Mouse (Mus musculus) limb, embryonic 11.5 days (tissue): Measurements from ENCODE around the gene Prrx2. TPM values are rescaled to one million over a fixed set of nuclear protein-coding genes. Genes with fewer than 3 reads are reported as not detected.

Experiments used
- ATAC-seq: fragments of 200-750 bp; cut with Nextera tagmentation; 2 replicates; pipeline ENCODE4 v1.8.0; 2017; ENCODE audit warnings: low read depth; ENCODE audit not compliant: insufficient number of reproducible peaks, low FRiP score, low TSS enrichment
- DNase-seq: peaks from one replicate; pipeline ENCODE4 v3.0.0-alpha.2; 2015; ENCODE audit warnings: low spot score
- H3K27ac ChIP-seq: fragments of 300-500 bp; sonication (generic); replicated peaks from 2 replicates; pipeline ENCODE4 v1.5.1; 2014; ENCODE audit warnings: low read depth, mild to moderate bottlenecking, low read length
- H3K27me3 ChIP-seq: fragments of 300-500 bp; sonication (generic); 2 replicates; pipeline ENCODE4 v1.6.1; 2014; ENCODE audit warnings: mild to moderate bottlenecking, low read length, mixed read lengths; ENCODE audit not compliant: control insufficient read depth, insufficient read depth
- H3K36me3 ChIP-seq: fragments of 300-500 bp; sonication (generic); 2 replicates; pipeline ENCODE4 v1.6.1; 2014; ENCODE audit warnings: mild to moderate bottlenecking, low read length, moderate library complexity, mixed read lengths; ENCODE audit not compliant: control insufficient read depth, insufficient read depth
- H3K4me1 ChIP-seq: fragments of 300-500 bp; sonication (generic); 2 replicates; pipeline ENCODE4 v1.6.1; 2014; ENCODE audit warnings: low read length, mixed read lengths; ENCODE audit not compliant: control insufficient read depth, insufficient read depth
- H3K4me2 ChIP-seq: fragments of 300-500 bp; sonication (generic); 2 replicates; pipeline ENCODE4 v1.6.1; 2014; ENCODE audit warnings: low read depth, mild to moderate bottlenecking, moderate library complexity; ENCODE audit not compliant: severe bottlenecking
- H3K4me3 ChIP-seq: fragments of 300-500 bp; sonication (generic); 2 replicates; pipeline ENCODE4 v1.5.1; 2014; ENCODE audit warnings: low read depth, low read length
- H3K9ac ChIP-seq: fragments of 300-500 bp; sonication (generic); 2 replicates; pipeline ENCODE4 v1.6.1; 2014; ENCODE audit warnings: mild to moderate bottlenecking, low read length
- H3K9me3 ChIP-seq: fragments of 300-500 bp; sonication (generic); 2 replicates; pipeline ENCODE4 v1.6.1; 2016; ENCODE audit warnings: low read length; ENCODE audit not compliant: control insufficient read depth
- WGBS: fragments of 180-500 bp; shearing (Covaris S2); extraction: QIAGEN DNeasy Blood & Tissue Kit; methylation state at CpG from one replicate; pipeline ENCODE4 v1.1.7; 2014; 5-methylcytosine and 5-hydroxymethylcytosine counted together
- polyA plus RNA-seq: library from polyadenylated mRNA; unstranded; fragments of >200 nt; fragmentation: Nextera tagmentation; extraction: Ambion mirVana; gene quantifications from 2 replicates; pipeline ENCODE4 v1.2.1, GENCODE M21; 2014

Prrx2 gene
- polyA plus RNA-seq, 1 experiment from 2014 or later, result 138 TPM

DNA sequence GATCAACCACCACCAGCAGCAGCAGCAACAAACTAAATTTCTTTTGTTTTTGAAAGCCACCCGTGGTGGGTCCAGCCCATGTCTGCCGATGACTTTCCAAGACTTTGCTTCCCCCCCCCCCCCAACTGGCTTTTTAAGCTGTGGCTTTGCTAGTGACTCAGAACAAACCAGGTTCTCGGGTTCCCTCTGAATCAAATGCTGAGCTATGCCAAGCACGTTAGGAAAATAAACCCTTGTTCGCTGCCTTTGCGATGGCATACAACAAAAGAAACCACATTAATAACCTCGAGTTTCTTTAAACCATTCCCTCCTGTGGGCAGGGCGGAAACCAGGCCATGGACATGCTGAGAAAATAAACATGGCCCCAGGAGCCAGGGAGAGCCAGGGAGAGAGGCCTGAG is 13.4 kb downstream of the Prrx2 start:
- Histone ChIP-seq H3K36me3 (no peaks in the 10 kb centered on the region), H3K4me1 (peaks cover 63% of the 10 kb centered on the region), H3K27ac (no peak overlapping the region), H3K9me3 (no peaks in the 10 kb centered on the region), H3K27me3 (no peaks in the 10 kb centered on the region), H3K9ac (no peak overlapping the region), H3K4me3 (no peak overlapping the region), H3K4me2 (no peak overlapping the region; the same call in 1 of the 2 replicates)
- ATAC-seq, result no peak
- 66% methylated on average over 8 of the region's 8 CpGs for WGBS
- no peak for DNase-seq

DNA sequence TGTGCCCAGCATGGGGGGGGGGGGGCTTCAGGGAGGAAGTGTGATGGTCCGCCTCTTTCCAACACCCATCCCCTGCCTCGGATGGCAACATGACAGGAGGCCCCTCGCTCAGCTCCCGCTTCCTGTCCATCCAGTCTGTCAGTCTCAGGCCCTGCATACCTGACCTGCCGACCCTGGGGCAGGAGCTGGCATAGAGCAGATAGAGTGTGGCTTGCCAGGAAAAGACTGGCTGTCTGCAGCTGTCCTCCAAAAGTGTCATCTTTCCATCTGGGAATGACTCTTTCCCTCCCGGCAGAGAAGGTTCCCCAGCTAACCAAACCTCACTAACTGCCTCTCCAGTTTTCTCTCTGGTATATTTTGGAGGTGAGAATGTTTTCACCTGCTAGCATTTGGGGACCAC is 15.8 kb downstream of the Prrx2 start:
- H3K4me1 ChIP-seq, result peaks cover 77% of the 10 kb centered on the region
- H3K27ac ChIP-seq, result peak overlapping the region; percentile 88
- WGBS, result 28% methylated on average over 6 of the region's 6 CpGs
- H3K9me3 ChIP-seq, result no peaks in the 10 kb centered on the region
- no peak overlapping the region for H3K4me3 ChIP-seq
- DNase-seq (no peak), ATAC-seq (no peak)
- no peaks in the 10 kb centered on the region for H3K36me3 ChIP-seq
- peak overlapping the region; percentile 22; the same call in 1 of the 2 replicates for H3K4me2 ChIP-seq
- no peak overlapping the region for H3K9ac ChIP-seq
- H3K27me3 ChIP-seq, result no peaks in the 10 kb centered on the region

DNA sequence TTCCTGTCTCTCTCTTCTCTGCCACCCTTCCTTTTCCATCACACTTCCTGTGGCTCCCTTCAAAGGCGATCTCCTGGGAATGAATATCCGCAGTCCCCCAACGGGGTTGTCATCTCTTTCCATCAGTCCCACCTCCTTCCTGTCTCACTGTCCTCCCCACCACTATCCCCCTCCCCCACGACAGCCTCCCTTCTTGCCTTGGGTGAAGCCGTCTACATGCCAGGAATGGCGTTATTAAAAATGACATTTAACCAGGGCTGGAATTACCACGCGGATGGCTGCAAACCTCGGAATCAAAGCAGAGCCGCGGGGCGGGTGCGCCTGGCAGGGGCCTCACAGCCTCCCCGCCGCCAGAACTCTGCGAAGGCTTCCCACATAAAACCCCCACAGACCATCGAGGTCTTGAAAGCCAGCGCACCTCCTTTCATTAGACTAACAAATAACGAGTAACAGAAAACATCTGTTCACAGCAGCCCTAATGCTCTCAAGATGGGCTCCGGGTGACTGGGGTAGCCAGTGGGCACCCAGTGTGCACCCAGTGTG is 18.1 kb downstream of the Prrx2 start:
- Histone ChIP-seq H3K4me2 (peak overlapping the region; percentile 23; the same call in 1 of the 2 replicates), H3K4me3 (no peak overlapping the region), H3K9me3 (no peaks in the 10 kb centered on the region), H3K27ac (peak overlapping the region; percentile 88), H3K36me3 (no peaks in the 10 kb centered on the region), H3K27me3 (no peaks in the 10 kb centered on the region), H3K4me1 (peaks cover 72% of the 10 kb centered on the region), H3K9ac (no peak overlapping the region)
- peak; percentile 83 for DNase-seq
- 0 out of 2 replicates have a peak, but pooled peaks have one; percentile 32 for ATAC-seq
- WGBS, result 12% methylated on average over 20 of the region's 20 CpGs

DNA sequence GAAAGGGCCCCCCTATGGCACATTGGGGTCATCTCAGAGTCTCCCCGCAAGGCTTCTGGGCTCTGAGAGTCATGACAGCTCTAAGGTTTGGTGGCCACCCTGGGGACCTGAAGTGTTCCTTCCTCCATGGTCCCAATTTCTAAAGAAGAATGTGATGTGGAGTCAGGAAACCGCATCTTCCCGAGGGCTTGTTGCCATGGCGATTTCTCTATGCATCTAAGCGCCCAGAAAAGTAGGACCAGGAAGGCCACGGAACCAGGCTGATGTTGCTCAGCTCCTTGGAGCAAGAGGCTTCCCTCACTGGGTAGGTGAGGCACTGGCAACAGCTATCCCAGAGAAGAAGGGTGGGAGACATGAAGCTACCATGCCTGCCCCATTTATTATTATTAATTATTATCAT is 22.3 kb downstream of the Prrx2 start:
- Histone ChIP-seq H3K4me2 (no peak overlapping the region), H3K27ac (no peak overlapping the region), H3K9me3 (no peaks in the 10 kb centered on the region), H3K4me1 (peaks cover 67% of the 10 kb centered on the region), H3K9ac (no peak overlapping the region), H3K4me3 (no peak overlapping the region), H3K36me3 (no peaks in the 10 kb centered on the region), H3K27me3 (no peaks in the 10 kb centered on the region)
- DNase-seq (no peak), ATAC-seq (no peak)
- 77% methylated on average over 6 of the region's 6 CpGs for WGBS

DNA sequence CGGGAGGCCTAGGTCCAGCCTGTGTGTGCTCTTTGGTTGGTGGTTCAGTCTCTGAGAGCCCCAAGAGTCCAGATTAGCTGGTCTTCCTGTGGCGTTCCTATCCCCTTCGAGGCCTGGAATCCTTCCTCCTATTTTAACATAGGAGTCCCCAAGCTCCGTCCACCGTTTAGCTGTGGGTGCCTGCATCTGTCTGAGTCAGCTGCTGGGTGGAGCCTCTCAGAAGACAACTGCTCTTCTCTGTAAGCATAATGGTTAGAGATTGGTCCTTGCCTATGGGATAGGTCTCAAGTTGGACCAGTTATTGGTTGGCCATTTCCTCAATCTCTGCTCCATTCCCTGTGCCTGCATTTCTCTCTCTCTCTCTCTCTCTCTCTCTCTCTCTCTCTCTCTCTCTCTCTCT is 25.0 kb downstream of the Prrx2 start:
- peaks cover 62% of the 10 kb centered on the region for H3K4me1 ChIP-seq
- DNase-seq, result no peak
- 85% methylated on average over 5 of the region's 5 CpGs for WGBS
- H3K4me2 ChIP-seq, result no peak overlapping the region
- no peaks in the 10 kb centered on the region for H3K36me3 ChIP-seq
- H3K9me3 ChIP-seq, result no peaks in the 10 kb centered on the region
- H3K4me3 ChIP-seq, result no peak overlapping the region
- 0 out of 2 replicates have a peak overlapping the region, but pooled peaks have one; percentile 26 for H3K27ac ChIP-seq
- no peak for ATAC-seq
- peak overlapping the region; percentile 37; the same call in 1 of the 2 replicates for H3K9ac ChIP-seq
- H3K27me3 ChIP-seq, result no peaks in the 10 kb centered on the region

DNA sequence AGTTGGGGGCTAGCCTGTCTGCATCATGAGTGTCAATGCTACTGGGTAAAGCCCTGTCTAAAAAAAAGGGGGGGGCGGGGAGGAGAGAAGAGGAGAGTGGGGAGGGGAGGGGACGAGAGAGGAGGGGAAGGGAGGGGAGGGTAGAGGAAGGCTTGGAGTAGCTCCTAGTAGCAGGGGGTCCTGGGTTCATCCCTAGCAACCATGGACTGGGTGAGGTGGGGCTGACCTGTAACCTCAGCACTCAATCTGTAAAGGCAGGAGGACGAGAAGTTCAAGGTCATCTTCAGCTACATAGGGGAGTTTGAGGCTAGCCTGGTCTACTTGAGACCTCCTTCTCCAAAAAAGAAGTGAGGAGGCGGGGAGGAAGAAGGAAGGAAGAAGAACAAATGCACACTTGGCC is 27.3 kb downstream of the Prrx2 start:
- Histone ChIP-seq H3K27me3 (no peaks in the 10 kb centered on the region), H3K9me3 (no peaks in the 10 kb centered on the region), H3K9ac (no peak overlapping the region), H3K36me3 (no peaks in the 10 kb centered on the region), H3K4me1 (peaks cover 65% of the 10 kb centered on the region), H3K27ac (0 out of 2 replicates have a peak overlapping the region, but pooled peaks have one; percentile 8), H3K4me3 (no peak overlapping the region), H3K4me2 (no peak overlapping the region)
- DNase-seq (no peak), ATAC-seq (no peak)
- WGBS, result 80% methylated on average over 4 of the region's 4 CpGs

DNA sequence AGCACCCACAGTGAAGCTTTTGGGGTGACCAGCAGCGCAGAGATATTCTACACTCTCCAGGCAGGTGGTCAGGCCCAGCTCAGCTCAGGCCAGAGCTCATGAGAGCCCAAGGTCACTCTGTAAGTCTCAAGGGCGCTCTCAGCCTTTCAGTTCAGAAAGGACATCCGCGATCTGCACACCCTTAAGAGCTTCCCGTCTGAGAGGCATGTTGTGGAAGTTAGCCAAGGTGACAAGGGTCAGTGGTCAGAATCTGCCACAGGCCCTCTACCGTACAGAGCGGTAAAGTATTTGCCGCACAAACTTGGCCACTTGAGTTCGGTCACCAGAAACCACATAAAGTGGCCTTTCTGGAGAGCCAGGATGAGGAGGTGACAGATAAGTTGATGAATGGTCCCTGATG is 28.8 kb downstream of the Prrx2 start:
- no peaks in the 10 kb centered on the region for H3K9me3 ChIP-seq
- no peak overlapping the region for H3K4me3 ChIP-seq
- no peaks in the 10 kb centered on the region for H3K27me3 ChIP-seq
- H3K36me3 ChIP-seq, result no peaks in the 10 kb centered on the region
- no peak overlapping the region for H3K4me2 ChIP-seq
- 41% methylated on average over 9 of the region's 9 CpGs for WGBS
- no peak for DNase-seq
- peak overlapping the region; percentile 93; the same call in 1 of the 2 replicates for H3K27ac ChIP-seq
- 0 out of 2 replicates have a peak overlapping the region, but pooled peaks have one; percentile 7 for H3K9ac ChIP-seq
- H3K4me1 ChIP-seq, result peaks cover 51% of the 10 kb centered on the region
- no peak for ATAC-seq

DNA sequence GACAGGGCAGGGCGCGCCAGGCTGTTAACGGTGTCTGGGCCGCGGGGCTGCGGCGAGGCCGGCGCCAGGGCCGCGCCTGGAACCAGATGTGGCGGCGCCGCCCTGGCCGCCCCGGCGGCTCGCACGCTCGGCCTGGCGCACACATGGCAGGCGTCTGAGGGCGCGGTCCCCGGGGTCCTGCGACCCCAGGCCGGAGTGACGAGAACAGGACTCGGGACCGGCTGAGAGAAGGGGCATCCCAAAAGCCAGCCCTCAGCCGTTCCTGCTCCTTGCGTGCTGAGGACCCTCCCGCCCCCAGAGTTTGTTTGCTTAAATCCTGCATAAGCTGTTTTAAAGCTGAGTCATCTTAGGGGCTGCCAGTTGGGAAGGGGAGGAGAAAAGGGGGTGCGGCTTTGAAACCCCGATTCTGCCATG is 30.2 kb downstream of the Prrx2 start:
- 1% methylated on average over 32 of the region's 35 CpGs for WGBS
- Histone ChIP-seq H3K9me3 (no peaks in the 10 kb centered on the region), H3K27ac (peak overlapping the region; percentile 93), H3K9ac (peak overlapping the region; percentile 57), H3K36me3 (peaks cover 2% of the 10 kb centered on the region; the same call in 1 of the 2 replicates), H3K4me3 (peak overlapping the region; percentile 15), H3K4me2 (peak overlapping the region; percentile 49), H3K4me1 (peaks cover 47% of the 10 kb centered on the region), H3K27me3 (no peaks in the 10 kb centered on the region)
- DNase-seq, result peak; percentile 70
- peak; percentile 49 for ATAC-seq

DNA sequence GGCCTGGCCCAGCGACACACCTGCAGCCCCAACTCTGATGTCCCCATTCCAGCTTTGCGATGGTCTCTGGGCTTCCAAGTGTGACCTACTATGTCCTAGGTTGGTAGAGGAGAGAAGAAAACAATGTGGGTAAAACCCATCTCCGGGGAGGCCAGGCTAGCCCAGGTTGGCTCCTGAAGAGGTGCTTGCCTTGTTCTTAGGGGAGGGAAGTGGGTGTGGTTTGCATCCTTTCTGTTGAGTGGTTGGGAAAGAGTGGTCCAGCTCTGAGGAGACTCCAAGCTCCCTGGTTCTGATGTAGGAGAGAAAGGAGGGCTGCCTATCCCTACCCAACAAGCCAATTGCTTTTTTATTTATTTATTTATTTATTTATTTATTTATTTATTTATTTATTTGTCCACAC is 30.7 kb downstream of the Prrx2 start:
- Histone ChIP-seq H3K4me1 (peaks cover 51% of the 10 kb centered on the region), H3K27ac (peak overlapping the region; percentile 93), H3K9me3 (no peaks in the 10 kb centered on the region), H3K9ac (no peak overlapping the region), H3K4me2 (peak overlapping the region; percentile 49; the same call in 1 of the 2 replicates), H3K27me3 (no peaks in the 10 kb centered on the region), H3K4me3 (no peak overlapping the region), H3K36me3 (peaks cover 2% of the 10 kb centered on the region; the same call in 1 of the 2 replicates)
- DNase-seq, result no peak
- 39% methylated on average over 3 of the region's 3 CpGs for WGBS
- no peak for ATAC-seq
